Mouse (Mus musculus): ENCODE measurements around the gene Rassf1.

Rassf1 gene

DNA sequence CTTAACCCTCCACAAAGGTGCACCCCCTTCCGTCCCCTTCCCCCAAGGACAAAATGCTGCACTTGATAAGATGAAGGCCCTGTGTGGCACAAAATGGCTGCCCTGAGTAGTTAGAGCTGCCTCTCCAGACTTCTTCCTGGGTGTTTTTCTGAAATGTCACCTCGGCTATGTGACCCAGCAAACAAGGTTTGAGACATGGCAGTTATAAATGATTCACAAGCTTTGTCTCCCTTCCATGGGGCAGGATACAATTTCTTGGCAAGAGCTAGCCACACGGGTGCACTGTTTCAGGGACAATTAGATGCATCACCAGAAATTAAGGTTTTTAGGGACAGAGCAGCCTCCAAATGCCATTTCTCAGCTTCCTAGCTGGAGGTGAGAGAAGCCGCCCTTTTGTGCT is 10.9 kb upstream of the Rassf1 start:
- DNase-seq (ENCODE audit: low read depth in 2 of 2, low spot score in 2 of 2), result no peak

DNA sequence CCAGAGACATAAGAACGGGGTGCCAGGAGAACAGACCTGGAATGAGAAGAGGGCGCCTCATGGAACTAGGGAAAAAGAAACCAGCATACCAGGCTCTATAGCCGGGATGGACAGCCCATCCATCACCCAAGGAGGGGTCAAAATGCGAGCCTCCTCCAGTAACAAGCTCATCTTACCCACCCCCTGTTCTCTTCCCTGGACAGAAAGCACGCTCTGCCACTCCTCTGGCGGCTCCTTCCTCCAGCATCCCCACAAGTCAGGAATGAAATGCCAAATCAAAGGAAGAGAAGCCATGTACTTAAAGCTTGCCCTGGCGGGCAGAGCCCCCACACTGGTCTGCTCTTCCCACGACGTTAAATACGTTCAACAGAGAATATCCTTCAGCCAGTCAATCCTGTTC is 10.3 kb upstream of the Rassf1 start:
- DNase-seq (ENCODE audit: low read depth in 2 of 2, low spot score in 2 of 2), result no peak

DNA sequence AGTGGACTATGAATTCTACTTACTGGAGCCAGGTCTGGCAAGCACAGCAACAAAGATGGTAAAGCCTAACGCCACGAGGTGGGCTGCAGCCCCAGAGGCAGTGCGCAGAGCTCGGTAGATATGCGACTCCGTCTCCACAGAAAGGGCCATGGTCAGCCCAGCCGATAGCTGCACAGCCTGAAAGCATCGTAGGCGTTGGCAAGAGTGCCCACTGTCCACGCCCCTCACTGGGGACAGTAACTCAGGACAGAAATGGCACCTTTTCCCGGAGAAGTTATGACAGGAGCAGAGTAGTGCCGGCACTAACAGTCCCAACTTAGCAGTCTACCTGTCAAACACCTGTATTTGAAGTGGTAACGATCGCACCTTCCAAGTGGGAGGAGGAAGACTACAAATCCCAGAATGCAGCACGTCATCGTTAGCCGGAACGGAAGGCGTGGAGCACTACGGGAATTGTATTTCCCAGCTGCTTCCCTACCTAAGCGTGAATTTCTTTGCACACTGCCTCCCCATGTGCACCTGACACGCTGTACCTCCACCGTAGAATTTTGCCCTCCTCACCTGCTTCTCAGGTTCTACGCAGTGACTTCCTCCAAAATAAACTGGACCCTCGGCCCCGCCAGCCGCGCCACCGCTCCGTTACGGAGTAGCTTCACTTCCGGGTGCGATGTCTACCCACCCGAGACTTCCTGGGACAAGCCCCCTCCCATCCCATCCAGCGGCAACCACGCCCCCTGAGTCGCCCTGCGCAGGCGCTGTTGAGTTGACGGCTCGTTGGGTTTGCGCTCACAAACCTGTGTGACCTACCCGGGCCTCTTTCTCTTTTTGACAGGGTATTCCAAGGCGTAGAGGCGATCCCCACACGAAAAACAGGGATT is 9.6 kb upstream of the Rassf1 start, which contains the start of the genes Cyb561d2 and Nprl2:
Gene Cyb561d2 (minus strand): TSS at position 720 of the 878 bp plus-strand sequence.
Gene Nprl2 (plus strand): TSS at position 753 of the 878 bp plus-strand sequence.
- peak; percentile 88 to 95 for DNase-seq (ENCODE audit: low read depth in 2 of 2, low spot score in 2 of 2)

DNA sequence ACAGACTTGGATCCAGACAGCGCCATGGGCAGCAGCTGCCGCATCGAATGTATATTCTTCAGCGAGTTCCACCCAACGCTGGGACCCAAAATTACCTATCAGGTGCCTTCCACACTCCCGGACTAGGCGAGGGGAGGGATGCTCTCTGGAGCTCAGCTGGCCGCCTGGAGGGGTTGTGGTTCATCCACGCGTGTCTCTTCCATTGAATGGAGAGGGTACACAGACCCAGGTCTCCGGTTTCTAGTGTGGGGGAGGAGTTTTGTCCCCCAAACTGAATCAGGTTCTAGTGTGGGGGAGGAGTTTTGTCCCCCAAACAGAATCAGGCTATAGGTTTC is 9.0 kb upstream of the Rassf1 start:
- no peak for DNase-seq (ENCODE audit: low read depth in 2 of 2, low spot score in 2 of 2)

DNA sequence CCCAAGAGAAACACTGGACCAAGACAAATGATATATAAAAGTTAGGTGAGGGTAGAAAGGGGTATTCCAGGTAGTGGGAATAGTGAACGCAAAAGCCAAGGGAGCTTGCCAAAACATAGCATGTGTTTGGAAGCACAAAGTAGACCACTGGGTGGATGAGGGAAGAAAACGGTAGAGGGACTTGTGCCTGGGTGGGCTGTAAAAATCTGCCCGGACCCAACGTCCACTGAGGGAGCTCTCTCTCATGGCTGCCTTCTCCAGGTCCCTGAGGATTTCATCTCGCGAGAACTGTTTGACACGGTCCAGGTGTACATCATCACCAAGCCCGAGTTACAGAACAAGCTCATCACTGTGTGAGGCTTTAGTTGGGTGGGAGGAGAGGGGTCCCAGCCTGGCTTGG is 8.6 kb upstream of the Rassf1 start:
- no peak for DNase-seq (ENCODE audit: low read depth in 2 of 2, low spot score in 2 of 2)

DNA sequence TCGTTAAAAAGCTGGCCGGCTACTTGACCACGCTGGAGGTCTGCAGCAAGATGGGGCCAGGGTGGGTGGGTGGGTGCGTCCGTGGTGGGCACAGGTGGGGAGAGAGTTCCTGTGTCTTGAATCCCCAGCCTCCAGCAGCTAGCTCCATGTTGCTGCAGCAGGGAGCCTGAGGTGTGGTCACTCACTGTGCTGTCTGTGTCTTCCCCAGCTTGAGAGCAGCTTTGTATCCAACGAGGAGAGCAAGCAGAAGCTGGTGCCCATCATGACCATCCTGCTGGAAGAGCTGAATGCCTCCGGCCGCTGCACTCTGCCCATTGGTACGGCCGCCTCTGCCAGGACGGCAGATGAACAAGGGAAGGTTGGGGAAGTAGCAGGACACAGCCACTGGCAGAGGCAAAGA is 8.1 kb upstream of the Rassf1 start:
- DNase-seq (ENCODE audit: low read depth in 2 of 2, low spot score in 2 of 2), result no peak

DNA sequence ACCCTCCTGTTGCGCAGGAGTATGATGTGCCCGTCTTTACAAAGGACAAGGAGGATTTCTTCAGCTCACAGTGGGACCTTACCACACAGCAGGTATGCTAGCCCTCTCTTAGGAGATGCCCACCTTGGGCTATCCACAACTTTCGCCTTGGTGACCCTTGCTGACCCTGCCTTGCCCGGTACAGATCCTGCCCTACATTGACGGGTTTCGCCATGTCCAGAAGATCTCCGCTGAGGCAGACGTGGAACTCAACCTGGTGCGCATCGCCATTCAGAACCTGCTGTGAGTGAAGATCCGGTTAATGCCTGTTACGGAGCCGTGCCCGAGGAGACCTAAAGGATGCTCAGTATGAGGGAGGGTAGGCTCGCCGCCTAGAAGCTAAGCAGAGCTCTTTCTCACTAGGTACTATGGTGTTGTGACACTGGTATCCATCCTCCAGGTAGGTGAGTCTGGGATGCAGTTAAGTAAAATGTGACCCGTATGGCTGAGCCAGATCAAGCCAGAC is 7.1 kb upstream of the Rassf1 start:
- DNase-seq (ENCODE audit: low read depth in 2 of 2, low spot score in 2 of 2), result no peak

DNA sequence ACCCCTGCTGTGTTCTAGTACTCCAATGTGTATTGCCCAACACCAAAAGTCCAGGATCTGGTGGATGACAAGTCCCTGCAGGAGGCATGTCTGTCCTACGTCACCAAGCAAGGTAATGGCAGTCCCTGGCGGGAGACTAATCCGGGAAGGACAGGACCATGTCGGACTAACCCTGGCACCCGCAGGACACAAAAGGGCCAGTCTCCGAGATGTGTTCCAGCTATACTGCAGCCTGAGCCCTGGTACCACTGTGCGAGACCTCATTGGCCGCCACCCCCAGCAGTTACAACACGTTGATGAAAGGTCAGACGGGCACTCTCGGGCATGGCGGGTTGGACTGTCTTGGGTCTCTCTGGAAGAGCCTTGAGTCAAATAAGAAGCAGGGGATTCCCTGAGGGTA is 6.6 kb upstream of the Rassf1 start:
- no peak for DNase-seq (ENCODE audit: low read depth in 2 of 2, low spot score in 2 of 2)

DNA sequence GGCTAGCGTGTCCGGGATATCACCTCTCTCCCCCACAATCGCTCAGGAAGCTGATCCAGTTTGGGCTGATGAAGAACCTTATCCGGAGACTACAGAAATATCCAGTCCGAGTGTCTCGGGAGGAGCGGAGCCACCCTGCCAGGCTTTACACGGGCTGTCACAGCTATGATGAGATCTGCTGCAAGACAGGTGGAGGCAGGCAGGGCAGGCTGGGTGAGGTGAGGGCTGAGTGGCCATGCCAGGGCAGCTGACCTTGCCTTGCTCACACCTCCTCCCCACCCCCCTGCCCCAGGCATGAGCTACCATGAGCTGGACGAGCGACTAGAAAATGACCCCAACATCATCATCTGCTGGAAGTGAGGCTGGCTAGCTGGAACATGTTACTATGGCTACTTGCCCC is 6.2 kb upstream of the Rassf1 start:
- no peak for DNase-seq (ENCODE audit: low read depth in 2 of 2, low spot score in 2 of 2)

DNA sequence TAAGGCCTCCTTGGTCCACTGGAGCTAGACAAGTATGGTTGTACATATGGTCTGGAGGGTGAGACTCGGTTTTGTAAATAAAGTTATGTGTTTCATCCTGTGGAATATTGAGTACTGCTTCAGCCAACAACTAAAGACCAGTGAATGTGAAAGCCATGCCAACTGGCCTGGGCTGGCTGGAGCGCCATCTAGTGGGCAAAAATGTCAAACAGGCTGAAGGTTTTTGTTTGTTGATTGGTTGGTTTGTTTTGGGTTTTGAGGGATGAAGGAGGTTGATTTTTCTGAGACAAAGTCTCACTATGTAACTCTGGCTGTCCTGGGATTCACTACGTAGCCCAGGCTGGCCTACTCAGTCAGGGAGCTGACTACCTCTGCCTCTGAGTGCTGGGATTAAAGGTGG is 5.8 kb upstream of the Rassf1 start:
- peak; percentile 74 to 84 for DNase-seq (ENCODE audit: low read depth in 2 of 2, low spot score in 2 of 2)

DNA sequence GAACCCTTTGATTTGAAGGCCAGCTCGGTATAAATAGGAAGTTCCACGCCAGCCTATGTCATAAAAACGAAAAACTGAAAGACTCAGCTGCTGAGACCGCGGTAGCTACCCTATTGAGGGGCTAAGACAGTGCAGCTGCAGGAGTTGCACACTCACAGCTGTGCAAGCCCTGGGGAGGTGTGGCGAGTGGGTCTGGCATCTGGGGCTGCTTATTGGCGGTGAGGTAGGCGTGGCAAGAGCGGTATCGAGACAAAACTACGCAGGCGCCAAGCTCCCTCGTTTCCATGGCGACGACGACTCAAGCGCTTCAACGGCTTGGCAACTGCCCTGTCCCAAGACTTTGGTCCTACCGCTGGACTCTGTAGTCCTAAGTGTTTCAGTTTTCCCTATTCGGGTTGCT is 4.3 kb upstream of the Rassf1 start, which contains the start of gene Zmynd10:
Gene Zmynd10 (plus strand): TSS at position 273 of the 400 bp plus-strand sequence.
- peak in 1 of 2 experiments; percentile 39 for DNase-seq (ENCODE audit: low read depth in 2 of 2, low spot score in 2 of 2)

DNA sequence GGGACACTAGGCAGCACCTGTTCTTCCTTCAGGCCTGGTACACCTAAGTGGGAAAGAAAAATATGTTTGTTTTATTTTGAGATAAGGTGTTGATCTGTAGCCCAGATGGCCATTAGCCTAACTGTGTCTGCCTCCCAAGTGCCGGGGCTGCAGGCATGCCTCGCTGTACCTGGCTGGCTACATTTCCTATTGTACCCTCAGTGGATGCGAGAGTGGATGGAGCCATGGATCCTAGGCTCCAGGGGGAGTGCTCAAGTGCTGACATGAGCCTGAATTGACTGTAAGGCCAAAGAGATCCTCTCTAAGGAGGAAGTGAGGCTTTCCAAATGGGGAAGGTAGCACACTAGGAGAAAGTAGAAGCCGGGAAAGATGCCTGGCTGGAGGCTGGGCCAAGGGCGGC is 3.4 kb upstream of the Rassf1 start:
- no peak for DNase-seq (ENCODE audit: low read depth in 2 of 2, low spot score in 2 of 2)

DNA sequence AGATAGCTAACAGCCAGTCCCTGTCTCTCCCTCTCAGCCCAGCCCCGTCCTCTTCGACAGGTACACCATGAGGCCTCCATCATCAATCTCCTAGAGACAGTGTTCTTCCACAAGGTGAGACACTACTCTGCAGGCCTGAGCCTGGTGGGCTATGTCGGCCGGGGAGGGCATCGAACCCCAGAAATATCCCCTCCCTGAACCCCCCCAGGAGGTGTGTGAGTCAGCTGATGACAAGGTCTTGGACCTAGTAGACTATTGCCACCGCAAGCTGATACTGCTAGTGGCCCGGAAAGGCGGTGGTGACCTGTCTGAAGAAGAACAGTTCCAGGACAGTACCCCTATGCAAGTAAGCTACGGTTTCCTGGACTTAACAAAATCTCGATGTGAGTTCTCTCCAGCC is 2.5 kb upstream of the Rassf1 start:
- DNase-seq (ENCODE audit: low read depth in 2 of 2, low spot score in 2 of 2), result no peak

DNA sequence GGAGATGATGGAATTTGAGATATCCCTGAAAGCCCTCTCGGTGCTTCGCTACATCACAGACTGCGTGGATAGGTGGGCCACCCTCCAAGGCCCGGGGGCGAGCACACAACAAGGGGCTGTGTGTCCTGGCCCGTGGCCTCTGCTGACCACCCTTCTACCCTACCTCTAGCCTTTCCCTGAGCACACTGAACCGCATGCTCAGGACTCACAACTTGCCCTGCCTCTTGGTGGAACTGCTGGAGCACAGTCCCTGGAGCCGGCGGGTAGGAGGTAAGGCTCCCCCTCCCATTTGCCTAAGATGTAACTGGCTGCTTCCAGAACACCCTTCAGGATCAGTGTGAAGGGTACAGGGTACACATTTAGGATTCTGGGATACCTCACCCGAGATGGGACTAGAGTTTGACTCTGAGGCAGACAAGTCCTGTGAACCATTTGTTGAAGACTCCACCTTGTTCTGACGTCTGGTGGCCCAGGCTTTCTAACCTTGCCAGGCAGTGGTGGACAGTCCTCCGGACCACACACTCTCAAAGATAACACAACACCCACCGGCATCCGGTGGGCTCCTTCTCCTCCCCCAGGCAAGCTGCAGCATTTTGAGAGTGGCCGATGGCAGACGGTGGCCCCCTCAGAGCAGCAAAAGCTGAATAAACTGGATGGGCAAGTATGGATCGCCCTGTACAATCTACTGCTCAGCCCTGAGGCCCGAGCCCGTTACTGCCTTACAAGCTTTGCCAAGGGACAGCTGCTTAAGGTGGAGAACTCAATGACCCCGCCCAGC is 1.9 kb upstream of the Rassf1 start:
- DNase-seq (ENCODE audit: low read depth in 2 of 2, low spot score in 2 of 2), result no peak

DNA sequence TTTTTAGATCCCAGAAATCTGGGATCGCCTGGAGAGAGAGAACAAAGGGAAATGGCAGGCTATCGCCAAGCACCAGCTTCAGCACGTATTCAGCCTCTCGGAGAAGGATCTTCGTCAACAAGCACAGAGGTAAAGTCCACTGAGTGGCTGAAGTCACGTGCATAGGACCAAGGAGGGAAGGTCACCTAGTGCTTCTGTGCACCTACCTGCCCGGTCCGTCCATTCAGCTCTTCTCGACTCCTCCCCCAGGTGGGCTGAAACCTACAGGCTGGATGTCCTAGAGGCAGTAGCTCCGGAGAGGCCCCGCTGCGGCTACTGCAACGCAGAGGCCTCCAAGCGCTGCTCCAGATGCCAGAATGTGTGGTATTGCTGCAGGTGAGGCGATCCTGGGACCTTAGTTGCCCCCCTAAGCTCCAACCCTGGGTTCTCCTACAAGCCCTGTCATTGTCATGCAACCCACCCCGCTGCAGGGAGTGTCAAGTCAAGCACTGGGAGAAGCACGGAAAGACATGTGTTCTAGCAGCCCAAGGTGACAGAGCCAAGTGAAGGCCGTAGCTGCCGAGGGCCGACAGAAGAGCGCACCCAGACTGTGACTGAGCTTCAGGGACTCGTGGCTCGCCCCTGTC is 751 bp upstream of the Rassf1 start:
- no peak for DNase-seq (ENCODE audit: low read depth in 2 of 2, low spot score in 2 of 2)

DNA sequence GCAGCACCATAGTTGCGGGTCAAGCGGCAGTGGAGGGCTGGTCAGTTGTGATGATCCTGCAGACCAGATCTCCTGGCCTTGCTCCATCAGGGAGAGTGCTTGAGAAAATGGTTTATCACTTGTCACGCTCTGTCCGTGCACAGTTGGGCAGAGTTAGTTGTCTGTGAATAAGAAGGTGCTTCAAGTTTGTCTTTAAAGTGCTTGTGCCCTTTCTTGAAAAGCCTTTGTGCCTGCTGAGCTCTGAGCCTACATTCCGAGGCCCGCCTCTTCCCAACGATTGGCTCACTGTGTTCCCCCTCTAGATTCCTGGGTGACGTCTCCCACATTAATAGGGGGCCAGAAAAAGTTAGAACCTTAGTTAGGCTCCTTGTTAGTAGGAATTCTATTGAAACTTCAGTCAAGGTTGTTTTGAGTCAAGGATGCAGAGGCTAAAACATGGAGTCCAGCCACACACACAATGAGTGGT is 568 bp downstream of the Rassf1 start:
- DNase-seq (ENCODE audit: low read depth in 2 of 2, low spot score in 2 of 2), result no peak

DNA sequence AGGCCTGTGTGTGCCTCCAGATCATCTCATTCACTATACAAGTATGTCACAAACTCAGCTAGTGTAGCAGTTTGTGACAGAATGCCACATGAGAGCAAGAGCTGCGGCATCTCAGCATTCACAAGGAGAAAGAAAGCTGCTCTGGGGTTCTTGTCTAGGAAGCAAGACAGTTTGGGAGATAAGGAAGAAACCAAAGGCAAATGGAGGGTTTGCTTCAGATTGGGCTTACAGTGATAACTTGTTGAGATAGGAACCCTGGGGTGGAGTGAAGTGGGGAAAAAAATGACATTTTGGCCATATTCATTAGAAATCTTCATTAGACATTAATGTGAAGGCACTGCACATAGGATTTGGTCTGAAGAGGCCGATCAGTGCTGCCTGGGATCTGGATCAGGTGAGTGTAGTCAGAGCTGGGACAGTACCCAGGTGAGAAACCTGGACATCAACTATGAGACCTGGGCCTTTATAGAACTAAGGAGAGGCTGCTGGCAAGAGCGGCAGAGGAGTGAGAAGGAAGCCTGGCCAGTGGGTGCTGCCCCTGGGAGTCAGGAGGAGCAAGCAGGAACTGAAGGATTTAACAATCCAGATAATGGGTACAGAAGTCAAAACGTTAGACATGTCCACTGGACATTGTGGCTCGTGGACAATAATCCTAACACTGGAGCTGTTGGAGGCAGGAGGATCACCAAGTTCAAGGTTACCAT is 1.5 kb downstream of the Rassf1 start:
- no peak for DNase-seq (ENCODE audit: low read depth in 2 of 2, low spot score in 2 of 2)

DNA sequence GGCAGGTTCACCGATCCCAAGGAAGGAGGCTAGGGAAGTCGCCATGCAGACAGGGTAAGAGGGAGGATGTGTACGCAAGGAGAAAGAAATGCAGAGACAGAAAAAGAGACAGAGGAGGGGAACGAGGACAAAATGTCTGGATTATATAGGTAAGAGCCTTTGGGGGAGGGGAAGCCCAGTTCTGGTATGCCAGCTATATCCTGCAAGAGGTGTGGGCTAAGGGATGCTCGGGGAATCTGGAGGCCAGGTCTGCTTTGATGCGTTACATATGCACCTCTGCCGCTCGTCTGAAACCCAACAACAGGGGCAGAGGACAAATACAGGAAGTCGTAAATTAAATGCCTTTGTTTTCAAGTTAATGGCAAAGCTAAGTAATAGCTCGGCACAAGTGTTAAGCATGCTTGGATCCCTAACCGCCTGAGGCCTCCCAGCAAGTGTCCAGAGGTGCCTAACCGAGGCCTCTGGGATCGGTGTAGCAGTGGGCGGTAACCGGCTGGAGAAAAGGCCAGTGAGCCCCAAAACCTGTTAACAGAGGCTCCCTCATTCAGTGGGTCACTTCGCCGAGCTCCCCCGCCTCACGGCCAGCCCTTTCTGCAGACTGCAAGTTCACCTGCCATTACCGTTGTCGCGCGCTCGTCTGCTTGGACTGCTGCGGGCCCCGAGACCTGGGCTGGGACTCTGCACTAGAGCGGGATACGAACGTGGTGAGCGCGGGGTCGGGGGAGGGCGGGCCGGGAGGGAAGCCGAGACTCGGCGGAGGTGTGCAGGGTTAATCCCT is 2.4 kb downstream of the Rassf1 start:
- no peak for DNase-seq (ENCODE audit: low read depth in 2 of 2, low spot score in 2 of 2)

DNA sequence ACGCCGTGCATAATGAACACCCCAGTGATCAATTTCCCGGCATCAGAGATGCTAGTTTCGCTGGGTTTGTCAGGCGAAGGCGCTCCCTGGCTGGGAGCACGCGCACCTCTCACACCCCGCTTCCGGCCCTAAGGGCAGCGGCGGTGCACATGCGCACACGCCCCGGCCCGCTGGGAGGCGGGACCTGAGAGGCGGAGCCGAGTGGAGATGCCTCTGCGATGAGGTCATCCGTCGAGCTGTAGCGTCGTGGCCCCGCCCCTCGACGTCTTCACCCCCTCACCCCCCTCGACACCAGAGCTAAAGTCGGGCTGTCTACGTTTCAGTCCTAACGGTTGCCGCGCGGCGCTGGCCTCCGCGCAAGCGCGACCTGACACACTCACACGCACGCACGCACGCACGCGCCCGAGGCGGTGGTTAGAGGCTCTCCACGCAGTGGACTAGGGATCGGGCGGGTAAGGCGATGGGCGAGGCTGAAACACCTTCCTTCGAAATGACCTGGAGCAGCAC is 3.0 kb downstream of the Rassf1 start:
- DNase-seq (ENCODE audit: low read depth in 2 of 2, low spot score in 2 of 2), result peak; percentile 94 to 95

DNA sequence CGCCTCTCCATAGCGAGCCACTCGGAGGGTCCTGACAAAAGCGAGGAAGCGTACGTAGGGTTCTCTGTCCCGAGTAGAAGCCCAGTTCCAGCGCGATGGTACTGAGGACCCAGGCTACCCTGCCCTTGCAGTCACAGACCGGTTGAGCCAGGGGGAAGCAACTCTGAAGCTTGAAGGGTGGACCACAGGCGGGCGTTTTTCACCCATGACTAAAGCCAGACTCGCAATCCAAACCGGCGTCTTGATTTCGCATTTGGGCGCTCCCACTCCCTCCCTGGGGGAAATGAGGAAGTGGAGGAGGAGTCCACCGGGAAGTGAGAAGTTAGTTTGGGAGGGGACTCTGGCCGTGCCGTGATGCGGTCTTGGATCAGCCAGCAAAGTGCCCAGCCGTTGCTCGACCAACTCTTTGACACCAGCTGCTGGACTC is 3.7 kb downstream of the Rassf1 start:
- DNase-seq (ENCODE audit: low read depth in 2 of 2, low spot score in 2 of 2), result no peak
